Mouse (Mus musculus) adrenal gland, adult 8-10 months (tissue): Measurements from ENCODE around the gene Mvb12b. TPM values are rescaled to one million over a fixed set of nuclear protein-coding genes. Genes with fewer than 3 reads are reported as not detected.
A peak's percentile ranks its signal among the peaks of the same experiment; 100 is the strongest.

Source experiments
- DNase-seq: peaks from one replicate; pipeline ENCODE4 v3.0.0; 2022
- total RNA-seq, 4 experiments: library from RNA; stranded (reverse); gene quantifications; 2 replicates each; pipeline ENCODE4 v1.2.4; 2022

Gene Mvb12b
- total RNA-seq, 4 experiments from 2014 or later: 20.3 to 35.9 (median 24.1) TPM

GRCm38 (mm10) chr2:33777051-33777450, 110.7 kb downstream of the Mvb12b start:
- DNase-seq: no peak

GRCm38 (mm10) chr2:33774884-33775283, 112.9 kb downstream of the Mvb12b start:
- DNase-seq: no peak

- no peak for DNase-seq
These were observed 113.6 kb downstream of the Mvb12b start for GRCm38 (mm10) chr2:33774106-33774505.

- DNase-seq: no peak
These were observed 115.3 kb downstream of the Mvb12b start for GRCm38 (mm10) chr2:33772439-33772838.

- no peak for DNase-seq
These were observed 116.4 kb downstream of the Mvb12b start for GRCm38 (mm10) chr2:33771388-33771787.

- DNase-seq: no peak
These were observed 117.1 kb downstream of the Mvb12b start for GRCm38 (mm10) chr2:33770526-33771130.

GRCm38 (mm10) chr2:33764476-33764875, 123.3 kb downstream of the Mvb12b start:
- DNase-seq: no peak

- DNase-seq: no peak
These were observed 125.5 kb downstream of the Mvb12b start for GRCm38 (mm10) chr2:33762210-33762609.

GRCm38 (mm10) chr2:33760571-33760991, 127.2 kb downstream of the Mvb12b start:
- DNase-seq: peak; percentile 12

- no peak for DNase-seq
These were observed 128.3 kb downstream of the Mvb12b start for GRCm38 (mm10) chr2:33759447-33759846.

- DNase-seq: peak; percentile 9
These were observed 132.1 kb downstream of the Mvb12b start for GRCm38 (mm10) chr2:33755633-33756020.

- DNase-seq: no peak
These were observed 132.6 kb downstream of the Mvb12b start for GRCm38 (mm10) chr2:33754980-33755632.

GRCm38 (mm10) chr2:33754317-33754633, 133.5 kb downstream of the Mvb12b start:
- DNase-seq: no peak

- DNase-seq: peak; percentile 86
These were observed 134.0 kb downstream of the Mvb12b start for GRCm38 (mm10) chr2:33753630-33754316.

- DNase-seq: no peak
These were observed 137.1 kb downstream of the Mvb12b start for GRCm38 (mm10) chr2:33750611-33751010.

GRCm38 (mm10) chr2:33746471-33746870, 141.3 kb downstream of the Mvb12b start:
- DNase-seq: peak; percentile 39

GRCm38 (mm10) chr2:33745724-33746123, 142.0 kb downstream of the Mvb12b start:
- no peak for DNase-seq

- no peak for DNase-seq
These were observed 150.6 kb downstream of the Mvb12b start for GRCm38 (mm10) chr2:33737128-33737527.

GRCm38 (mm10) chr2:33736722-33737121, 151.0 kb downstream of the Mvb12b start:
- peak; percentile 34 for DNase-seq

- DNase-seq: peak; percentile 20
These were observed 152.8 kb downstream of the Mvb12b start for GRCm38 (mm10) chr2:33734781-33735485.

GRCm38 (mm10) chr2:33729701-33730100, 158.0 kb downstream of the Mvb12b start:
- no peak for DNase-seq

GRCm38 (mm10) chr2:33727199-33727598, 160.5 kb downstream of the Mvb12b start:
- no peak for DNase-seq

- DNase-seq: no peak
These were observed 167.3 kb downstream of the Mvb12b start for GRCm38 (mm10) chr2:33720380-33720898.
